Mouse (Mus musculus) MEL-GATA-1-ER (cell line): ENCODE results near the gene Btc.

Source experiments
- DNase-seq: peaks from one replicate; pipeline ENCODE4 v3.0.0-alpha.2; 2012; ENCODE audit warnings: low read depth; ENCODE audit errors: extremely low read depth

The Btc gene

GRCm38 (mm10) chr5:91321840-91322239 lies 81.0 kb downstream of the Btc start:
- DNase-seq = no peak

- no peak for DNase-seq
These were observed 82.4 kb downstream of the Btc start for GRCm38 (mm10) chr5:91320348-91320747.

GRCm38 (mm10) chr5:91313971-91314370 lies 88.8 kb downstream of the Btc start:
- no peak for DNase-seq

- DNase-seq = no peak
These were observed 91.0 kb downstream of the Btc start for GRCm38 (mm10) chr5:91311767-91312166.

- no peak for DNase-seq
These were observed 94.2 kb downstream of the Btc start for GRCm38 (mm10) chr5:91308576-91308975.

GRCm38 (mm10) chr5:91307907-91308306 lies 94.9 kb downstream of the Btc start:
- peak; percentile 26 for DNase-seq
